Mouse (Mus musculus) hindbrain, embryonic 15.5 days (tissue): ENCODE measurements around the gene Tedc2. TPM values are rescaled to one million over a fixed set of nuclear protein-coding genes. Genes with fewer than 3 reads are reported as not detected.

Source experiments
- ATAC-seq: fragments of 200-750 bp; cut with Nextera tagmentation; 2 replicates; pipeline ENCODE4 v1.8.0; 2017; ENCODE audit warnings: low read depth, moderate number of reproducible peaks, moderate TSS enrichment; ENCODE audit not compliant: low FRiP score
- H3K27ac ChIP-seq: fragments of 300-500 bp; sonication (generic); replicated peaks from 2 replicates; pipeline ENCODE4 v1.5.1; 2015; ENCODE audit warnings: mild to moderate bottlenecking, inconsistent platforms
- H3K27me3 ChIP-seq: fragments of 300-500 bp; sonication (generic); 2 replicates; pipeline ENCODE4 v1.6.1; 2015; ENCODE audit warnings: control low read depth, inconsistent platforms
- H3K36me3 ChIP-seq: fragments of 300-500 bp; sonication (generic); 2 replicates; pipeline ENCODE4 v1.6.1; 2015; ENCODE audit warnings: control low read depth, inconsistent platforms
- H3K4me1 ChIP-seq: fragments of 300-500 bp; sonication (generic); replicated peaks from 2 replicates; pipeline ENCODE4 v1.6.1; 2015; ENCODE audit warnings: control low read depth, inconsistent platforms
- H3K4me2 ChIP-seq: fragments of 300-500 bp; sonication (generic); 2 replicates; pipeline ENCODE4 v1.6.1; 2015; ENCODE audit warnings: moderate library complexity, mild to moderate bottlenecking, inconsistent platforms
- H3K4me3 ChIP-seq: fragments of 300-500 bp; sonication (generic); 2 replicates; pipeline ENCODE4 v1.5.1; 2015; ENCODE audit warnings: mild to moderate bottlenecking, inconsistent platforms
- H3K9ac ChIP-seq: fragments of 300-500 bp; sonication (generic); 2 replicates; pipeline ENCODE4 v1.6.1; 2015; ENCODE audit warnings: inconsistent platforms
- H3K9me3 ChIP-seq: fragments of 300-500 bp; sonication (generic); 2 replicates; pipeline ENCODE4 v1.6.1; 2016; ENCODE audit warnings: control low read depth, inconsistent platforms
- WGBS: fragments of 180-500 bp; shearing (Covaris S2); methylation state at CpG from one replicate; pipeline ENCODE4 v1.1.7; 2015; 5-methylcytosine and 5-hydroxymethylcytosine counted together
- polyA plus RNA-seq: library from polyadenylated mRNA; unstranded; fragments of >200 nt; fragmentation: Nextera tagmentation; extraction: Ambion mirVana; gene quantifications from 2 replicates; pipeline ENCODE4 v1.2.1, GENCODE M21; 2015

Gene Tedc2
- polyA plus RNA-seq, 1 experiment from 2014 or later, result 12.6 TPM

DNA sequence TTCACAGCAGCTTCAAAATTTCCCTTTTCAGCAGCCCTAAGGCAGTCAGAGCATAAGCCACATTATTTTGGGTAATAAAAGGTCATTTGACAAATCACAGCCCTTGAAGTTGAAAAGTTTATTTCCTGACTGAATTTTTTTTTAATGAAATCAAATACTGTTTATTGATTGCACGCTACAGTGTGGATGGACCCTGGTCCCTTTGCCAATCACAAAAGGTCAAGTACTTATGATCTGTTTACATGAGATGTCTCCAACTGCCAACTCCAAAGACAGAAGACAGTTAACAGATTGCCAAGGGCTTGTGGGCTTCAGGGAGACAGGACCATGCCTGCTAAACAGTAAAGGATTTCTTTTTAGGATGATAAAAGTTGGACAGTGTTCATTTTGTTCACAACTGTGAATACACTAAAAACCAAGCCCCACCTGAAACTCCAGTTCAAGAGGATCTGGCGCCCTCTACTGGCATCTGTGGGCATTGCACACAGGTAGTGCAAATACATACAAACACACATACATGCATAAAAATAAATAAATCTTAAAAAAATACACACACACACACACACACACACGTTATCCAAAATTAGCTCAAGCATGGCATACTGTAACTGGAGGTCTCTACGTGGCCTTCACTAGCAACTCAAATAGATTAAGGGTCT, 22.8 kb upstream of the Tedc2 start:
- Histone ChIP-seq H3K4me3 (no peak overlapping the region), H3K27ac (no peak overlapping the region), H3K36me3 (peaks cover 55% of the 10 kb centered on the region), H3K9me3 (no peaks in the 10 kb centered on the region), H3K4me1 (no peaks in the 10 kb centered on the region), H3K9ac (no peak overlapping the region), H3K27me3 (no peaks in the 10 kb centered on the region), H3K4me2 (no peak overlapping the region)
- ATAC-seq, result no peak
- 89% methylated on average over 4 of the region's 4 CpGs for WGBS

DNA sequence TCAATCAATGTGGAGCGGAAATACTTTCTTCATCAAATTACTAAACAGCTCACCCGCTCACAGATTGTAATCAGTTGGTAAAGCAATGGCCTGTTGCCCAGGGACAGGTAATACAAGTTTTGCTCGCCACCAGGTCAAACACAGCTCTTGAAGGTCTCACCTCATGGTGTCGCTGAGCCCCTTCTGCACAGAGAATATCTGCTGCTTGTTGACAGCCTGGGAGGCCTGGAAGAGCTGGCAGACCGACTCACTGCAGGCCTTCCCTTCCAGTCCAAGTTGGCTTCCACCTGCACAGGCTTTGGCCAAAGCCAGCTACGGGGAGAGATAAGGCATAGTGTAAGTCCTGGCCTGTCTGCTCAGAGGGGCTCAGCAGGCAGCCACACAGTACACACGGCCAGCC, 16.3 kb upstream of the Tedc2 start:
- 98% methylated on average over 7 of the region's 7 CpGs for WGBS
- Histone ChIP-seq H3K27ac (no peak overlapping the region), H3K4me2 (no peak overlapping the region), H3K9me3 (no peaks in the 10 kb centered on the region), H3K4me3 (no peak overlapping the region), H3K36me3 (peaks cover 32% of the 10 kb centered on the region), H3K9ac (no peak overlapping the region), H3K27me3 (no peaks in the 10 kb centered on the region), H3K4me1 (no peaks in the 10 kb centered on the region)
- ATAC-seq, result no peak

DNA sequence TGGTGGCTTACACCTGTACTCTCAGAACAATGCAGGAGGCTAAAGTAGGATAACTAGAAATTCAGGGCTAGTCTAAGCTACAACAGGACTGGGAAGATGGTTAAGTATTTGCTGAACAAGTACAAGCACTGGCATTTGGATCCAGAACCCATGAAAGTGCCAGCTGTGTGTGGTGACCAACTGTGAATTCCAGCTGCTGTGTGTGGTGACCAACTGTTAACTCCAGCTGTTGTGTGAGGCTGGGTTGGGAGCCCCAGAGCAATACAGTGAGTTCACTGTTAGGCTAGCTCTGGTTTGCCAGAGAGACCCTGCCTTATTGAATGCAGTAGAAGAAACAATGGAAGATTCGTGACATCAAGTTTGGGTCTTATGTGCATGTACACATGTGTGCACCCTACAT, 15.8 kb upstream of the Tedc2 start:
- no peak for ATAC-seq
- Histone ChIP-seq H3K4me1 (no peaks in the 10 kb centered on the region), H3K4me3 (no peak overlapping the region), H3K9me3 (no peaks in the 10 kb centered on the region), H3K4me2 (no peak overlapping the region), H3K27me3 (no peaks in the 10 kb centered on the region), H3K27ac (no peak overlapping the region), H3K36me3 (peaks cover 32% of the 10 kb centered on the region), H3K9ac (no peak overlapping the region)
- 97% methylated on average over 1 of the region's 1 CpGs for WGBS

- ATAC-seq, result no peak
- Histone ChIP-seq H3K9ac (no peak overlapping the region), H3K4me1 (no peaks in the 10 kb centered on the region), H3K9me3 (no peaks in the 10 kb centered on the region), H3K27me3 (no peaks in the 10 kb centered on the region), H3K27ac (no peak overlapping the region), H3K4me2 (no peak overlapping the region), H3K4me3 (no peak overlapping the region), H3K36me3 (peaks cover 25% of the 10 kb centered on the region)
- 96% methylated on average over 7 of the region's 7 CpGs for WGBS
Measured at GRCm38 (mm10) chr17:24227941-24228340, 7.3 kb upstream of the Tedc2 start.

DNA sequence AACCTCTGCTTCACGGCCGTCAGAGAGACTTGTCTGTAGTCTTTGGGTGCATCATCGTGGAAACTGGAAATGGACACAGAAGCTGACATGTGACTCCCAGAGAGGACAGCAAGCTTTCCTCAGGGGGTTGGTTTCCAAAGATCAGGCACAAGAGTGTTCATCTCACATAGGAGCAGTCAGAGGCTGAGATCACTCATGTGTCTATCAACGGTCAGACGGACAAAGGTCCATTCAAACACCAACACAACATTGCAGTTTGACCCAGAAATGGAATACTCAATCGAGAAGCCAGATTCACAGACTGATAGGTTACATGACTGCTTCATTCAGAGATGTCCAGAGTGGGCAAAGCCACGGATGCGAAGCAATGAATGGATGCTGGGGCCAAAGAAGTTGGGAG, 6.1 kb upstream of the Tedc2 start:
- 92% methylated on average over 8 of the region's 8 CpGs for WGBS
- H3K4me3 ChIP-seq, result no peak overlapping the region
- ATAC-seq, result no peak
- no peak overlapping the region for H3K9ac ChIP-seq
- peaks cover 22% of the 10 kb centered on the region for H3K36me3 ChIP-seq
- H3K4me1 ChIP-seq, result no peaks in the 10 kb centered on the region
- no peaks in the 10 kb centered on the region for H3K9me3 ChIP-seq
- H3K27me3 ChIP-seq, result no peaks in the 10 kb centered on the region
- no peak overlapping the region for H3K4me2 ChIP-seq
- H3K27ac ChIP-seq, result no peak overlapping the region

- H3K9ac ChIP-seq, result no peak overlapping the region
- no peak overlapping the region for H3K27ac ChIP-seq
- ATAC-seq, result no peak
- 97% methylated on average over 5 of the region's 5 CpGs for WGBS
- no peaks in the 10 kb centered on the region for H3K9me3 ChIP-seq
- peaks cover 22% of the 10 kb centered on the region for H3K36me3 ChIP-seq
- no peaks in the 10 kb centered on the region for H3K27me3 ChIP-seq
- H3K4me1 ChIP-seq, result peaks cover 4% of the 10 kb centered on the region
- H3K4me2 ChIP-seq, result no peak overlapping the region
- H3K4me3 ChIP-seq, result no peak overlapping the region
Measured at GRCm38 (mm10) chr17:24225851-24226250, 5.2 kb upstream of the Tedc2 start.

DNA sequence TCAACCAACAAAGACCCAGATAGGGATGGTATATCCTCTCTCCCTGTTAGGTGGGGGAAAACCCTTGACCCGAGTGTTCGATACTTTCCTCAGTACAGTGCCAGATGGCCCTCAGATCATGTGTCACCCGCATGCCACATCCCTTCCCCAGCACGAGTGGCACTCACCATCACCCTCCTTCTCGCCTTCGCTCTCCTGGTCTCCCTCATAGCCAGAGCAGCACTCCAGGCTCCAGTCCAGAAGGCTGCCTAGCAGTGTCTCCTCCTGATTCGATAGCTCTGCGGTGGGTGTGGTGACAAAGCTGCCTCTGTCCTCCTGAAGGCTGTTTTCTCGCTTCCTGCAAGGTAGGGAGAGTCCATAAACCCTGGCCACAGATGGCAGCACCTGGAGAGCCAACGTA, 4.1 kb upstream of the Tedc2 start:
- WGBS, result 92% methylated on average over 10 of the region's 10 CpGs
- H3K36me3 ChIP-seq, result peaks cover 17% of the 10 kb centered on the region
- H3K9me3 ChIP-seq, result no peaks in the 10 kb centered on the region
- no peak overlapping the region for H3K9ac ChIP-seq
- peaks cover 11% of the 10 kb centered on the region for H3K4me1 ChIP-seq
- no peak overlapping the region for H3K4me3 ChIP-seq
- no peak overlapping the region for H3K4me2 ChIP-seq
- no peak overlapping the region for H3K27ac ChIP-seq
- ATAC-seq, result no peak
- no peaks in the 10 kb centered on the region for H3K27me3 ChIP-seq

GRCm38 (mm10) chr17:24223513-24223912, 2.9 kb upstream of the Tedc2 start:
- H3K9ac ChIP-seq, result no peak overlapping the region
- no peak for ATAC-seq
- no peak overlapping the region for H3K27ac ChIP-seq
- H3K4me2 ChIP-seq, result no peak overlapping the region
- peaks cover 16% of the 10 kb centered on the region for H3K4me1 ChIP-seq
- H3K36me3 ChIP-seq, result peaks cover 14% of the 10 kb centered on the region
- H3K9me3 ChIP-seq, result no peaks in the 10 kb centered on the region
- no peak overlapping the region for H3K4me3 ChIP-seq
- WGBS, result 88% methylated on average over 5 of the region's 5 CpGs
- H3K27me3 ChIP-seq, result no peaks in the 10 kb centered on the region

DNA sequence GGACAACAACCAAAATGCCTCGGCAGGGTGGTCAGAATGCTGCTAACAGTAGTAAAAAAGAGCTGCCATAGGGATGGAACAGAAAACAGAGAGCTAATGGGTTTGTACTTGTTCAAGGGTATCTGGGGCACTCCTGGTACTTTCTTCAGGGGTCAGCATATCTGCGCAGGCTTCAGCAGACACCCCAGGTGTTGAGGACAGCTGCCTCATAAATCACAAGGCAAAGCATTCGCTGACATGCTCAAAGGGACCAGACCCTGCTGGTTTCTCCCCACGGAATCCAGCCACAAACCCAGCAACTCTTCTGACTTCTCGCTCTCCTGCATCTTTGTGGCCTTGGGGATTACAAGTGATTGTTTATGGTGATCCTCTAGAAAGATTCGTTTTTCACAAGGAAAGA, 2.0 kb upstream of the Tedc2 start:
- Histone ChIP-seq H3K27ac (no peak overlapping the region), H3K36me3 (peaks cover 14% of the 10 kb centered on the region), H3K4me1 (peaks cover 16% of the 10 kb centered on the region), H3K4me2 (no peak overlapping the region), H3K4me3 (no peak overlapping the region), H3K27me3 (no peaks in the 10 kb centered on the region), H3K9ac (no peak overlapping the region), H3K9me3 (no peaks in the 10 kb centered on the region)
- 82% methylated on average over 6 of the region's 6 CpGs for WGBS
- no peak for ATAC-seq

DNA sequence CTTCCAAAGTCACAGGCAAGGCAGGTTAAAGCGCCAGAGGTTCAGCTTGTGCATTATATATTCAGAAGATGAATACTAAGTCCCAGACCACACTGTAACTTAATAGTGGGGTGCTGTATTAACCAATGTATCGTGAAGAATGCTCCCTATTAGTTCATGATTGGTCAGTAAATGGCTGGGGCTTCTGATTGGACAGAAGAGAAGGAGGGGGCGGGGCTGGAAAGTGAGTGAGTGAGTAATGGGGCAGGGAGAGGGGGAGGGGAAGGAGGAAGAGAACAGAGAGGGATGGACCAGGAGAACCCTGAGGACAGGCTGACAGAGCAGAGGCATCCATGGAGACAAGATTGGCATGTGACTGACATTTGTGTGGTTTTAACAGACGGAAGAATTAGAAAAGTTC, 3.8 kb downstream of the Tedc2 start:
- Histone ChIP-seq H3K9ac (no peak overlapping the region), H3K36me3 (peaks cover 18% of the 10 kb centered on the region), H3K27ac (no peak overlapping the region), H3K27me3 (no peaks in the 10 kb centered on the region), H3K9me3 (no peaks in the 10 kb centered on the region), H3K4me2 (no peak overlapping the region), H3K4me1 (peaks cover 21% of the 10 kb centered on the region), H3K4me3 (no peak overlapping the region)
- ATAC-seq, result no peak
- WGBS, result 55% methylated on average over 4 of the region's 4 CpGs

DNA sequence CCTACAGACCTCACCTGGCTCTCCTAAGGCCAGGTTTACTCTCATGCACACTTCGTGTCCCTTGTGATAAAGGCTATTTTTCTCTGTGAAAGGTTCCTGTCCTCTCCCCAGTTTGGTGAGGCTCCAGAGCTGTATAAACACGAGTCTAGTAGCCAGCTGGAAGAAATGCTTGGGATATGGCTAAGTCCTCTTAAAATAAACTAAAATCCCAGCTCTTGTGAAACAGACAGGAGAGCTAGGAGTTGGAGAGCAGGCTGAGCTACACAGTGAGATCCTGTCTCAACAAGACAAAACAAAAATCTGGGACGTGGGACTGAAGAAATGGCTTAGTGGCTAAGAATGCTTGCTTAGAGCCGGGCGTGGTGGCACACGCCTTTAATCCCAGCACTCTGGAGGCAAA, 7.5 kb downstream of the Tedc2 start:
- no peak overlapping the region for H3K4me2 ChIP-seq
- H3K27ac ChIP-seq, result no peak overlapping the region
- H3K9me3 ChIP-seq, result no peaks in the 10 kb centered on the region
- ATAC-seq, result no peak
- H3K27me3 ChIP-seq, result no peaks in the 10 kb centered on the region
- H3K36me3 ChIP-seq, result peaks cover 18% of the 10 kb centered on the region
- peaks cover 41% of the 10 kb centered on the region for H3K4me1 ChIP-seq
- WGBS, result 82% methylated on average over 6 of the region's 6 CpGs
- no peak overlapping the region for H3K4me3 ChIP-seq
- H3K9ac ChIP-seq, result no peak overlapping the region

DNA sequence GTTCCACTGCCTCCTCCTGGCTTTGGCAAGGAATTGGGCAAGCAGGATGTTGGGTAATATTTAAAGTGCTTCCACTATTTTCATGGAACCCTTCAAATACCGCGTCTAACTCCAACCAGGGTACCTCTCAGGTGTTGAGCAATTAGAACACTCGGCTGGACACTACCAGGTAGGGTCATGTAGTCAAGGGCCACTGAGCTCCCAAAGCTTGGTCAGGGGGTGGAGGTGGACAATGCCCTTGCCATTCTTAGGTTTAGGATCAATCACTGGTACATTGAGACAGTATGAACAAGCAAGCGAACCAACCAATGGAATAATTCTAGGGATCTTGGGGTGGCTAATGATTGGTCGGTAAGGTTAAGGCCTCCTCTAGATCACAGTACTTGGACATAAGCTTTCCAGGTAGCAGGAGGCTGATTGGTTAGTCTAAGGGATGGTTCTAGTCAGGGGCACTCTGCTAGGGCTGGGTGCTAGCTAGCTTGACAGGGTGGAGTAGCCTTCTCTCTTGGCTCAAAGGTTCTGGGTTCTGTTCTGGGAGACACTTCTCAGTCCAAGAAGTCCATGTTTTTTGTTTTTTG, 8.1 kb downstream of the Tedc2 start:
- Histone ChIP-seq H3K27me3 (no peaks in the 10 kb centered on the region), H3K4me3 (peak overlapping the region; percentile 56), H3K9ac (no peak overlapping the region), H3K36me3 (peaks cover 18% of the 10 kb centered on the region), H3K9me3 (no peaks in the 10 kb centered on the region), H3K4me2 (peak overlapping the region; percentile 97), H3K27ac (no peak overlapping the region), H3K4me1 (peaks cover 47% of the 10 kb centered on the region)
- ATAC-seq, result no peak; the same call in 1 of the 2 replicates
- WGBS, result 31% methylated on average over 5 of the region's 5 CpGs
